ENCODE assay signal across 29 mouse cellular contexts in genomic region chr11:97330315-97330714, GRCm38 (mm10). TPM values are rescaled to one million over a fixed set of nuclear protein-coding genes. Genes with fewer than 3 reads are reported as not detected.
DNase-seq lines count a peak whose midpoint lies in the region; ATAC-seq and TF ChIP-seq lines count a peak whose summit lies in the region.
"Had no signal": no experiment of that assay in that cellular context is flagged by ENCODE, and none has a peak within 500 bp of the region (broad histone marks: within the 10 kb centered on the region; RNA-seq: fewer than 3 reads in every experiment).

No protein-coding gene starts in this region.

- H3K36me3 ChIP-seq in kidney, postnatal 0 days (ENCODE audit: insufficient read depth, low read length), result peaks cover 30% of the 10 kb centered on the region
- H3K36me3 ChIP-seq in midbrain, postnatal 0 days (ENCODE audit: insufficient read depth, low read length), result peaks cover 19% of the 10 kb centered on the region
- peaks cover 14% of the 10 kb centered on the region for H3K36me3 ChIP-seq in midbrain, embryonic 16.5 days (ENCODE audit: control insufficient read depth, insufficient read depth, low read length)
- peaks cover 0 to 6% of the 10 kb centered on the region in 2 experiments; a peak in 2 of 4 replicates for H3K36me3 ChIP-seq in MEL (ENCODE audit: control insufficient read depth in 1 of 2, insufficient read depth in 2 of 2, low read length in 2 of 2)

- no peak overlapping the region for H3K4me2 ChIP-seq in kidney, postnatal 0 days (ENCODE audit: low read length)
- no peak overlapping the region for H3K4me2 ChIP-seq in midbrain, postnatal 0 days (ENCODE audit: low read depth, low read length, poor library complexity, severe bottlenecking)
- no peak overlapping the region for H3K4me2 ChIP-seq in midbrain, embryonic 16.5 days (ENCODE audit: low read length)
- H3K4me2 ChIP-seq: intestine, embryonic 15.5 days; limb, embryonic 13.5 days; liver, embryonic 12.5 days; midbrain, embryonic 11.5 days; neural tube, embryonic 13.5 days; stomach, embryonic 15.5 days had no signal

- TF ChIP-seq POLR2A in MEL (IDR thresholded peaks at IDR 0.05; ENCODE audit: control insufficient read depth in 1 of 2, insufficient read depth in 1 of 2, low read depth in 1 of 2, low read length in 2 of 2, poor library complexity in 1 of 2), result no peak

- H3K79me2 ChIP-seq in MEL (ENCODE audit: control insufficient read depth, insufficient read depth, low read length, poor library complexity), result no peaks in the 10 kb centered on the region

- H3K9me3 ChIP-seq in kidney, postnatal 0 days (replicated peaks; ENCODE audit: low read length), result no peaks in the 10 kb centered on the region
- H3K9me3 ChIP-seq in midbrain, postnatal 0 days (ENCODE audit: low read length), result no peaks in the 10 kb centered on the region
- H3K9me3 ChIP-seq in midbrain, embryonic 16.5 days (replicated peaks; ENCODE audit: control insufficient read depth, low read length, poor library complexity, severe bottlenecking), result no peaks in the 10 kb centered on the region
- H3K9me3 ChIP-seq in MEL (replicated peaks; ENCODE audit: insufficient read depth, low read length), result no peaks in the 10 kb centered on the region
- H3K9me3 ChIP-seq: intestine, embryonic 15.5 days; limb, embryonic 13.5 days; liver, embryonic 12.5 days; neural tube, embryonic 13.5 days; stomach, embryonic 15.5 days had no signal

- ATAC-seq in kidney, postnatal 0 days (replicated peaks; ENCODE audit: low FRiP score, low read depth), result no peak
- no peak for ATAC-seq in midbrain, postnatal 0 days (ENCODE audit: low FRiP score)
- ATAC-seq in midbrain, embryonic 16.5 days, result no peak
- ATAC-seq: activated CD4-positive, CD25-positive, alpha-beta regulatory T cell, adult 4 months; hindbrain, embryonic 16.5 days; intestine, embryonic 15.5 days; liver, embryonic 12.5 days had no signal

- TF ChIP-seq RAD21 in MEL (IDR thresholded peaks at IDR 0.05; ENCODE audit: low read depth, low read length), result no peak; the same call in 1 of the 2 replicates

- H3K4me3 ChIP-seq in kidney, postnatal 0 days (replicated peaks; ENCODE audit: low read depth, low read length), result no peak overlapping the region
- no peak overlapping the region for H3K4me3 ChIP-seq in midbrain, postnatal 0 days (ENCODE audit: low read depth, low read length)
- no peak overlapping the region for H3K4me3 ChIP-seq in midbrain, embryonic 16.5 days (ENCODE audit: low read depth, low read length)
- no peak overlapping the region for H3K4me3 ChIP-seq in MEL (ENCODE audit: control insufficient read depth in 1 of 2, insufficient read depth in 1 of 2, low read depth in 2 of 2, low read length in 2 of 2)
- H3K4me3 ChIP-seq: erythroblast, embryonic 14.5 days; intestine, embryonic 15.5 days; limb, embryonic 13.5 days; liver, embryonic 12.5 days; neural tube, embryonic 13.5 days; stomach, embryonic 15.5 days had no signal

- no peaks in the 10 kb centered on the region for H3K27me3 ChIP-seq in kidney, postnatal 0 days (ENCODE audit: insufficient read depth, low read length)
- H3K27me3 ChIP-seq in midbrain, postnatal 0 days (ENCODE audit: insufficient read depth, low read length), result no peaks in the 10 kb centered on the region
- no peaks in the 10 kb centered on the region for H3K27me3 ChIP-seq in midbrain, embryonic 16.5 days (ENCODE audit: control insufficient read depth, insufficient read depth, low read depth, low read length)
- H3K27me3 ChIP-seq in MEL (ENCODE audit: control insufficient read depth in 1 of 2, insufficient read depth in 2 of 2, low read length in 2 of 2), result no peaks in the 10 kb centered on the region
- H3K27me3 ChIP-seq: intestine, embryonic 15.5 days; neural tube, embryonic 13.5 days; stomach, embryonic 15.5 days had no signal

- H3K4me1 ChIP-seq in kidney, postnatal 0 days (replicated peaks; ENCODE audit: insufficient read depth, low read length), result no peaks in the 10 kb centered on the region
- no peaks in the 10 kb centered on the region for H3K4me1 ChIP-seq in midbrain, postnatal 0 days (ENCODE audit: insufficient read depth, low read length)
- no peaks in the 10 kb centered on the region for H3K4me1 ChIP-seq in midbrain, embryonic 16.5 days (ENCODE audit: control insufficient read depth, insufficient read depth, low read length)
- H3K4me1 ChIP-seq in MEL (ENCODE audit: control insufficient read depth in 1 of 2, insufficient read depth in 2 of 2, low read length in 2 of 2), result no peaks in the 10 kb centered on the region

- WGBS in kidney, postnatal 0 days, result 97% methylated on average over 1 of the region's 1 CpGs
- 100% methylated on average over 1 of the region's 1 CpGs for WGBS in midbrain, postnatal 0 days
- WGBS in midbrain, embryonic 16.5 days, result 97% methylated on average over 1 of the region's 1 CpGs

- no peak for DNase-seq in kidney, postnatal 0 days (ENCODE audit: low spot score)
- DNase-seq in kidney, postnatal 36 days, result no peak
- no peak for DNase-seq in midbrain, postnatal 0 days (ENCODE audit: low spot score)
- DNase-seq in MEL (ENCODE audit: low read depth, low spot score), result peak; percentile 46
- DNase-seq in urinary bladder, postnatal 36 days (ENCODE audit: low spot score in 2 of 2), result no peak
- no peak for DNase-seq in B cell, adult 2 months
- DNase-seq: adrenal gland, adult 8-10 months; cerebellum, adult 2 months; cerebellum, postnatal 14 days; gastrocnemius, postnatal 10 days; heart, postnatal 14 days; kidney, adult 9 months; kidney, postnatal 14 days; lung, adult 18-20 months; lung, postnatal 36 days; right cerebral cortex, postnatal 14 days; thymus, adult 18-20 months; thymus, postnatal 36 days had no signal

- peak; percentile 44 for TF ChIP-seq CTCF in kidney, postnatal 0 days (IDR thresholded peaks at IDR 0.05; ENCODE audit: low read depth)
- TF ChIP-seq CTCF in midbrain, postnatal 0 days (IDR thresholded peaks at IDR 0.05), result peak; percentile 24; the same call in 1 of the 2 replicates
- peak in 2 of 3 experiments; percentile 1 to 58; a peak in 2 of 6 replicates for TF ChIP-seq CTCF in MEL (IDR thresholded peaks at IDR 0.05 in 2 of 3, conservative IDR thresholded peaks at IDR 0.05 in 1 of 3; ENCODE audit: control insufficient read depth in 1 of 3, insufficient read depth in 1 of 3, low read depth in 2 of 3, low read length in 3 of 3, poor library complexity in 1 of 3, severe bottlenecking in 1 of 3)

- TF ChIP-seq EP300 in MEL (IDR thresholded peaks at IDR 0.05; ENCODE audit: low read depth in 1 of 2, low read length in 2 of 2), result no peak

- no peak overlapping the region for H3K9ac ChIP-seq in kidney, postnatal 0 days (ENCODE audit: low read depth, low read length)
- H3K9ac ChIP-seq in midbrain, postnatal 0 days (replicated peaks; ENCODE audit: low read length, poor library complexity, severe bottlenecking), result no peak overlapping the region
- no peak overlapping the region for H3K9ac ChIP-seq in midbrain, embryonic 16.5 days (ENCODE audit: low read depth, low read length)
- H3K9ac ChIP-seq in MEL (ENCODE audit: control insufficient read depth, low read depth, low read length, poor library complexity, severe bottlenecking), result no peak overlapping the region
- H3K9ac ChIP-seq: intestine, embryonic 15.5 days; limb, embryonic 13.5 days; liver, embryonic 12.5 days; neural tube, embryonic 13.5 days; stomach, embryonic 15.5 days had no signal

- H3K27ac ChIP-seq in kidney, postnatal 0 days, result no peak overlapping the region
- no peak overlapping the region for H3K27ac ChIP-seq in midbrain, postnatal 0 days (ENCODE audit: low read depth, low read length)
- H3K27ac ChIP-seq in midbrain, embryonic 16.5 days (ENCODE audit: low read length), result no peak overlapping the region
- H3K27ac ChIP-seq in MEL (ENCODE audit: control insufficient read depth, low read depth, low read length), result no peak overlapping the region
- H3K27ac ChIP-seq: intestine, embryonic 15.5 days; limb, embryonic 13.5 days; liver, embryonic 12.5 days; neural tube, embryonic 13.5 days; stomach, embryonic 15.5 days had no signal

RNA-seq across cellular contexts. Expression of gene Mrpl45, which starts 14.8 kb away (rescaled TPM):
- polyA plus RNA-seq in kidney, postnatal 0 days (2015; fragmentation: Nextera tagmentation; extraction: Ambion mirVana), result 54.3 and 56.9 TPM in 2 replicates
- total RNA-seq in midbrain, postnatal 0 days (2014; rRNA removed), result 21.4 and 29.1 TPM in 2 replicates
- polyA plus RNA-seq in midbrain, postnatal 0 days (2015; fragmentation: Nextera tagmentation; extraction: Ambion mirVana), result 33.0 and 36.0 TPM in 2 replicates
- polyA plus RNA-seq in midbrain, embryonic 16.5 days (2015; fragmentation: Nextera tagmentation; extraction: Ambion mirVana), result 38.2 and 41.6 TPM in 2 replicates
- 72.7 and 74.5 TPM in 2 replicates for total RNA-seq in MEL (2012; rRNA removed)
- polyA plus RNA-seq in MEL (2012; ENCODE audit: insufficient read depth in 1 of 2, insufficient read length in 2 of 2, low read depth in 1 of 2, low replicate concordance in 2 of 2, missing spikeins in 1 of 2), result 10 to 100 TPM in 1 of 2 experiments, not detected in 1; 65.0 TPM

RNA-seq across cellular contexts. Expression of gene Gpr179, which starts 21.6 kb away (rescaled TPM):
- 0.05 and 0.06 TPM in 2 replicates for polyA plus RNA-seq in kidney, postnatal 0 days (2015; fragmentation: Nextera tagmentation; extraction: Ambion mirVana)
- 0.57 and 0.71 TPM in 2 replicates for total RNA-seq in midbrain, postnatal 0 days (2014; rRNA removed)
- 0.66 and 0.78 TPM in 2 replicates for polyA plus RNA-seq in midbrain, postnatal 0 days (2015; fragmentation: Nextera tagmentation; extraction: Ambion mirVana)
- 0.70 and 0.89 TPM in 2 replicates for polyA plus RNA-seq in midbrain, embryonic 16.5 days (2015; fragmentation: Nextera tagmentation; extraction: Ambion mirVana)
- under 0.01 and 0.04 TPM in 2 replicates for total RNA-seq in MEL (2012; rRNA removed)
- under 1 TPM in 1 of 2 experiments, not detected in 1; 0.01 TPM for polyA plus RNA-seq in MEL (2012; ENCODE audit: insufficient read depth in 1 of 2, insufficient read length in 2 of 2, low read depth in 1 of 2, low replicate concordance in 2 of 2, missing spikeins in 1 of 2)
- polyA plus RNA-seq: erythroblast, embryonic 14.5 days; hindbrain, embryonic 11.5 days; liver, embryonic 12.5 days; midbrain, embryonic 11.5 days had no signal

RNA-seq across cellular contexts. Expression of gene Socs7, which starts 32.0 kb away (rescaled TPM):
- 2.4 and 2.6 TPM in 2 replicates for polyA plus RNA-seq in kidney, postnatal 0 days (2015; fragmentation: Nextera tagmentation; extraction: Ambion mirVana)
- 54.9 and 60.4 TPM in 2 replicates for total RNA-seq in midbrain, postnatal 0 days (2014; rRNA removed)
- polyA plus RNA-seq in midbrain, postnatal 0 days (2015; fragmentation: Nextera tagmentation; extraction: Ambion mirVana), result 6.9 and 7.4 TPM in 2 replicates
- polyA plus RNA-seq in midbrain, embryonic 16.5 days (2015; fragmentation: Nextera tagmentation; extraction: Ambion mirVana), result 8.5 and 9.9 TPM in 2 replicates
- 18.7 and 21.0 TPM in 2 replicates for total RNA-seq in MEL (2012; rRNA removed)
- 10 to 100 TPM in 1 of 2 experiments, not detected in 1; 19.3 TPM for polyA plus RNA-seq in MEL (2012; ENCODE audit: insufficient read depth in 1 of 2, insufficient read length in 2 of 2, low read depth in 1 of 2, low replicate concordance in 2 of 2, missing spikeins in 1 of 2)

RNA-seq across cellular contexts. Expression of gene Npepps, which starts 49.9 kb away (rescaled TPM):
- polyA plus RNA-seq in kidney, postnatal 0 days (2015; fragmentation: Nextera tagmentation; extraction: Ambion mirVana), result 46.5 TPM in 2 replicates
- 52.5 and 81.0 TPM in 2 replicates for total RNA-seq in midbrain, postnatal 0 days (2014; rRNA removed)
- 97.8 and 109 TPM in 2 replicates for polyA plus RNA-seq in midbrain, postnatal 0 days (2015; fragmentation: Nextera tagmentation; extraction: Ambion mirVana)
- 151 and 163 TPM in 2 replicates for polyA plus RNA-seq in midbrain, embryonic 16.5 days (2015; fragmentation: Nextera tagmentation; extraction: Ambion mirVana)
- 20.5 and 28.1 TPM in 2 replicates for total RNA-seq in MEL (2012; rRNA removed)
- polyA plus RNA-seq in MEL (2012; ENCODE audit: insufficient read depth in 1 of 2, insufficient read length in 2 of 2, low read depth in 1 of 2, low replicate concordance in 2 of 2, missing spikeins in 1 of 2), result 10 to 100 TPM in 1 of 2 experiments, not detected in 1; 41.6 TPM
